Mouse (Mus musculus) testis, adult 2 months (tissue): ENCODE data around the gene March1.

Experiments
- CTCF ChIP-seq: fragments of 200-500 bp; IDR thresholded peaks from 2 replicates; pipeline ENCODE4 v1.5.1; 2012; ENCODE audit warnings: low read depth, mild to moderate bottlenecking, inconsistent platforms, low read length, moderate library complexity; ENCODE audit not compliant: control insufficient read depth, insufficient read depth, insufficient replicate concordance
- POLR2A ChIP-seq: fragments of 200-500 bp; IDR thresholded peaks from 2 replicates; pipeline ENCODE4 v1.6.1; 2012; ENCODE audit warnings: low read depth, mild to moderate bottlenecking, inconsistent platforms, low read length, moderate library complexity; ENCODE audit not compliant: control insufficient read depth

GRCm38 (mm10) chr8:65775815-65776214 is 158.1 kb downstream of the March1 start:
- TF ChIP-seq CTCF (no peak), POLR2A (no peak)
